Mouse (Mus musculus) 416B (cell line): Measurements from ENCODE around the gene Trrap.

ENCODE experiments used
- DNase-seq: peaks from one replicate; pipeline ENCODE4 v3.0.0; 2011; ENCODE audit warnings: low read depth

Trrap gene

DNA sequence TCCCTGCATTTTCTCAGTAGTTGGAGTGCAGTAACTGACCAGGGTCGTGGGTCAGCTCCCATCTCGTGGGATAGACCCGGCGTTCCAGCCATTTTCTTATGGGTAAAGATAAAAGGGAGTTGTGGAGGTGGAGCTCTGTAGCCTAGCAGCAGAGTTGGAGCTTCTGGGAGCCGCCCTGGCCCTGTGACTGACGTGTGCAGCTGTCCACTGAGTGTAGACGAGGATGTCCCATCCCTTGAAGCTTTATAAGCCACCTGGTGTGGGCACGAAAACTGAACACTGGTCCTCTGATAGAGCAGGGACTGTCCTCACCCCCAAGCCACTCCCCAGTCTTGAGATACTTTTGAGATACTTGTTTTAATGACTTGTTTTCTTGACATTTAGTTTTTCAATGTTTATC is 13.1 kb downstream of the Trrap start:
- no peak for DNase-seq

DNA sequence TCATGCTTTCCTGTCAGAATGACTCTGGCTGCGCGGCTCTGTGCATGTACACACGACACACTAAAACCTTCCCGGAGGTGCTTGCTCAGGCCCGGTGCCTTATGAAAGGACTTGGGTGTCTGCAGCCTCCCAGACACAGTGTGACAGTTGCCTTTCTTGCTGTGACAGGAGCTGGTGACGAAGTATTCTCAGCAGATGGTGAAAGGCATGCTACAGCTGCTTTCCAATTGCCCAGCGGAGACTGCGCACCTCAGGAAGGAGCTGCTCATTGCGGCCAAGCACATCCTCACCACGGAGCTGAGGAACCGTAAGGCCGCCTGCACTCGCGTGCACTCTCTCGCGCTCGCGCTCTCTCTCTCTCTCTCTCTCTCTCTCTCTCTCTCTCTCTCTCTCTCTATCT is 18.9 kb downstream of the Trrap start:
- DNase-seq, result no peak

DNA sequence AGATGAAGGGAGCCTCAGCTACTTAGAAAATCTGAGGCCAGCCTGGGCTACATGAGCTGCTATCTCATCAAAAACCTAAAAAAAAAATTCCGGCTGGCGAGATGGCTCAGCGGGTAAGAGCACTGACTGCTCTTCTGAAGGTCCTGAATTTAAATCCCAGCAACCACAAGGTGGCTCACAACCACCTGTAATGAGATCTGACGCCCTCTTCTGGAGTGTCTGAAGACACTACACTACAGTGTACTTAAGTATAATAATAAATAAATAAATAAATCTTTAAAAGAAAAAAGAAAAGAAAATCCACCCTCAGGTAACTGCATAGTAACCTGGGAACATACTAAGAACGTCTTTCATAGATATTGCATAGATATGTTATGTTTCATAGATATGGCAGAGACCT is 25.8 kb downstream of the Trrap start:
- DNase-seq, result no peak

DNA sequence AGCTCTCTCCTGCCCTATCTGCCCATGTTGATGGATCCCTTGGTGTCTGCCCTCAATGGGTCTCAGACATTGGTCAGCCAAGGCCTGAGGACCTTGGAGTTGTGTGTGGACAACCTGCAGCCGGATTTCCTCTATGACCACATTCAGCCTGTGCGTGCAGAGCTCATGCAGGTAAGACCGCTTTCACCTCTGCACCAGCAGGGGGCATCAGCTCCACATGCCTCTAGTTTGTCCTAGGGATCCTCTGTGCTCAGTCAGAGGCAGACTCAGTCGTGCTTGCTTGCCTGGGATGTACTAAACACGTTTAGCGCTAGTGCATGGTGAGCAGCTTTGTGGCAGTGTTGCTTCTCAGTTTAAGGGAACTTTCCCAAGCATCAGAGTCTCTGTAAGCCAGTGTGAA is 27.2 kb downstream of the Trrap start:
- peak; percentile 61 for DNase-seq

DNA sequence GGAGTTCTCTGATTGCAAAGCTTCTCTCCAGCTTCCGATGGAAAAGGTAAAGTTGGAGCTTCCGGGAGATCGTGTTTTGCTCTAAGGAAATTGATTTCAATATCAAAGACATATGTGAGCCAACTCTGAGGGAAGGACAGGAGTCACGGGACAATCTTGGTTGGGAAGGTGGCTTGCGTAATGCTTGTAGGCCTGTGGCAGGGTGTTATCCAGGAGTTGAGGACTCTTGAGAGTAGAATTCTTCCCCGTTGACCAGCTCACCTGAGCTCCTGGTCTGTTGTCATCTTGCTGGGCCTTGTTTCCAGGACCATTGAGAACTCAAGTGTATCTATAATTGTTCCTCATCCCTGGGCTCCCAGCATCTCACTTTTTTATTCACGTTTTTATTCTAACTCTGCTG is 29.6 kb downstream of the Trrap start:
- DNase-seq, result no peak

DNA sequence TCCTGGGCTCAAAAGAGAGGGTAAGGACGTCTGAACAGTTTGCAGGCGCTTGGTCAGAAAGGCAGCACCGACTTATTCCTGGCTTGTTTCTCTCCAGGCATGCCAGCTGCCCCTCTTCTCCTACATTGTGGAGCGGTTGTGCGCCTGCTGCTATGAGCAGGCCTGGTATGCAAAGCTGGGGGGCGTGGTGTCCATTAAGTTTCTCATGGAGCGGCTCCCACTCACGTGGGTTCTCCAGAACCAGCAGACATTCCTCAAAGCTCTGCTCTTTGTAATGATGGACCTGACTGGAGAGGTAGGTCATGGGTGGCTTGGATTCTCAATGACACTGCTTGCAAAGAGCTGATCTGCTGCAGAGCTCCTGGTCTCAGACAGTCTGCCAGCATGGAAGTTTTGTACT is 35.5 kb downstream of the Trrap start:
- no peak for DNase-seq

DNA sequence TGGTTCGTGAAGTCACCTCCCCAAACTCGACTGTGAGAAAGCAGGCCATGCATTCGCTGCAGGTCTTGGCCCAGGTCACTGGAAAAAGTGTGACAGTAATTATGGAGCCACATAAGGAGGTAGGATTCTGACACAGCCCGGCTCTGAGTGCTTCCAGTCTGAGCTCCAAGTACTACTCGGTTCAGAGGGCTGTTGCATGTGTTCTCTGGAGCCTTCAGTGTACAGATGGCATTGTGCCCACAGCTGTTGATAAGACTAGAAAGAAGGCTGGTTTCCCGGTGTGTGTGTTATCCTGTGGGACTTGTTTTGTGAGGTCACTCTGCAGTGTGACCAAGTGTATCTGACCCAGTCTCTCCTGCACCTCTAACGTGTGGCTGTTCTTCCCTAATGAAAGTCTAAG is 36.6 kb downstream of the Trrap start:
- no peak for DNase-seq

DNA sequence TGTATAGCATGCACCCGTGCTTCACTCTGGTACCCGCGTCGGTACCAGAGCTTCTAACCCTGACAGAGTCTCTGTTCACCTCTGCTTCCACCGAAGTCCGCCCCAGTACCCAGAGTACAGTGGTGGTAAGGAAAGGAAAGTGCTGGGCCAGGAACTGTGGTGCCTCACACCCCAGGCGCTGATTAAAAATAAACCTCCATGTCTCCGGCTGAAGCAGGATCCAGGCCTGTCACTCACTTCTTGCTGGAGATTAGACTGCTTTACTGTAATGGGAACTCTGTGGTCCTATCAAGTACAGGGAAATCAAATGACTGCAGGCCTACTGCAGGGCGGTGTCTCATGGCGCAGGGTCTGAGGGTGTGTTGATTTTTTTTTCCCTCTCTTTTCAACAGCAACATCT is 39.4 kb downstream of the Trrap start:
- DNase-seq, result no peak

DNA sequence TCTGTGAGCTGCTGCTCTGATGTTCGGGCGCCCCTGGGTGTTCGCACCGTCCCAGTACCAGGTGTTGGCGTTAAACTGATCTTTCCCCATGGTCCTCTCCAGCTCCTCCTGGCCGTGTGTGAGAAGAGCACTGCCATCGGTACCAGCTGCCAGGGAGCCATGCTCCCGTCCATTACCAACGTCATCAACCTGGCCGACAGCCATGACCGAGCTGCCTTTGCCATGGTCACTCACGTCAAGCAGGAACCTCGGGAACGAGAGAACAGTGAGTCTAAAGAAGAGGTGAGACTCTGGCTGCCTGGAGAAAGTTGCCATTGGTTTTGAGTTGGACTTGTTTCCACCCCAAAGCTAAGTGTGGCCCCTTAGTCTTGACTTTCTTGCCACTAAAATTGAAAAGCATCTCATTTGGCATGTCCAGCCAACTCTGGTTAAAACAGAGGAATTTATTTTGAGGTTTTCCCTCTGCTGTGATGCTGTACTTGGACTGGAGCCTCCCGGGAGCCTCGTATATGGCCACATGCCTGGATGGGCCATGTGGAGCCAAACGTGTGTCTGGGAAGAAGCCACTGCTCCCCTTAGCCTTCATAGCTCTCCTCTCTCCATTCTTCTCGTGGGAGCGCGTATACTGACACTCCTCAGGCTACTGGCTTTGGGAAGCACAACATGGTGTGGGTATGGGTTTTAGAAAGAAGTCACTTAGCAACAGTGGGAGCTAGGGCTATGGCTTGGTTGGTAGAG is 61.0 kb downstream of the Trrap start:
- no peak for DNase-seq

DNA sequence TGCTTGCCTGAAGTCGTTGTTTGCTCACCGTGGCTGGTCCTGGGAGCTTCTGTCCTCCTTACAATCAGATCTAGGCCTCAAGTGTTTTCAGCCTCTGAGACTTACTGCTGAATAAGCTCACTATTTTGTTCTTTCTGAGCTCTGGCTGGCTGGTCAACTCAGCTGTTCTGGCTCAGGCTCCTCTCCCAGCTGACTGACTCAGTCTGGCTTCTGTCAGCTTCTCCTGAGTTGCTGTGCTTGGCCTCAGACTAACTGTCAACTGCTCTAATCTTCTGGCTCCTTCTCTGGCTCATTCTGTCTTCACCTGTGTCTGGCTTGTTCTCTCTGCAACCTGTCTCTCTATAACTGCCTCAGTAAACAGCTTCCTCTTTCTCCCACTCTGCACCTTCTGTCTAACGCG is 62.1 kb downstream of the Trrap start:
- DNase-seq, result no peak

DNA sequence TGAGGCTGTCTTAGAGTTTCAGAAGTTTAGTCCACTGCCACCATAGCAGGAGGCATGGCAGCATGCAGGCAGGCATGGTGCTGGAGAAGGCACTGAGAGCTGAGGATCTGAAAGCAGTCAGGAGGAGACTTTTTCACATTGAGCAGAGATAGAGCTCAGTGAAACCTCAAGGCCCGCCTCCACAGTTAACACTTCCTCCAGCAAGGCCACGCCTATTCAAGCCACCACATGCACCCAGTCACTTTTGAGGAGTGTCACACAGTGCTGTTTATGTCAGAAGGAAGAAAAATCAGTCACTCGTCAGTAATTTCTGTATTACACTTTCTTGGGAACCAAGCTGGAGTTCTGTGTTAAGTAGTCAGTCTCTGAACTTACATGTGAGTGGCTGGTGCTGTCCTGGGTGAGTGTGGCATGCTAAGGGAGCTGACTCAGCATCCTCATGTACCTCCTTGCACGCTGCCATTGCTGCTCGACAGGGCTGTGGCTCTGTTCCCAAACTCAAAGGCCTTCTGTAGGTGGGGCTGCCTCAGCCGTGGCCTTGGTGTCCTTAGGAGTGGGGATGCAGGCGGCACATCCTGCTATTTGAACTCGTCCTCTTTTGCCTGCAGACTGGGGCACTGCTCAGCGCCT is 64.4 kb downstream of the Trrap start:
- DNase-seq, result peak; percentile 38

DNA sequence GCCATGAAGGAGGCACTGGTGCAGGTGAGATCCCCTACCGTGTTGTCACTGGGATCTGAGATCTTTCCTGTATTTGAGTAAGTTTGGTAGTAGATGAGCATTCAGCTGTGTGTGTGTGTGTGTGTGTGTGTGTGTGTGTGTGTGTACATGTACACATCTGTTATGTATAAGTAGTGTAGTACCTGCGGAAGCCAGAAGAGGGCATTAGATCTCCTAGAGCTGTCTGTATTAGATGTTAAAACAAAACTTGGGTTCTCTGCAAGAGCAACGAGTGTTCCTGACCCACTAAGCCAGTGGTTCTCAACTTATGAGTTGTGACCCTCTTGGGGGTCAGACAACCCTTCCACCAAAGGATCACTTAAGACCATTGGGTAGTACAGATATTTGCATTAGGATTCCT is 68.6 kb downstream of the Trrap start:
- peak; percentile 55 for DNase-seq

DNA sequence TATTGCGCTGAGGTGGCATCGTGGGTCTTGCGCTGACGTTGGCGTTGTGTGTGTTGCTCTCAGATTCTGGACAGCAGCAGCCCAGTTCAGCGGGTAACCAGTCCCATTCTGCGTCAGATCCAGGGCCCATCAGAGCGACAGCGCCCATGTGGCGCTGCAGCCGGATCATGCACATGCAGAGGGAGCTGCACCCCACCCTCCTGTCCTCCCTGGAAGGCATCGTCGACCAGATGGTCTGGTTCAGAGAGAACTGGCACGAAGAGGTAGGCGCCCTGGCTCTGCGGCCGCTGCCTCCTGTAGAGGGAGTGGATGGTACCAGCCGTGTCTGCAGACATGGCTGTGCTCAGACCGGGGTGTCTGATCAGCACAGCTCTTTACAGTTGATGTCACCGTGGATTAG is 77.8 kb downstream of the Trrap start:
- DNase-seq, result no peak

DNA sequence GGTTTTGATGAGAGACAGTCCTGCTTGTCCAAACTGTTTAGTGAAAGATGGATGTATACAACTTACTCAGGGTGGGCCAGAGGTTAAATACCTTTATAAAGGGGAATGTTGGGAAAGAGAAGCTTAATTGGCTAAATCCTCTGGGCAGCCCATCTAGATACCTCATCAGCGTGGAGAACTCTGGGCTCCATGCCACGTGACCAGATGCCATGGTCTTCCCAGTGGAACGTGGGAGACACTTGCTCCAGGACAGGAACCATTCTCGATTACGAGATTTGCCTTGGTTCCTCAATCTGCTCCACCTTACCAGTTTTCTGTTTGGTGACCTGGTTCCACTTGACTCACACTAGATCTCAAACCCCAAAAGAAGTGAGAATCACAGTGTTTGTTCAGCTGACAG is 81.2 kb downstream of the Trrap start:
- DNase-seq, result no peak

DNA sequence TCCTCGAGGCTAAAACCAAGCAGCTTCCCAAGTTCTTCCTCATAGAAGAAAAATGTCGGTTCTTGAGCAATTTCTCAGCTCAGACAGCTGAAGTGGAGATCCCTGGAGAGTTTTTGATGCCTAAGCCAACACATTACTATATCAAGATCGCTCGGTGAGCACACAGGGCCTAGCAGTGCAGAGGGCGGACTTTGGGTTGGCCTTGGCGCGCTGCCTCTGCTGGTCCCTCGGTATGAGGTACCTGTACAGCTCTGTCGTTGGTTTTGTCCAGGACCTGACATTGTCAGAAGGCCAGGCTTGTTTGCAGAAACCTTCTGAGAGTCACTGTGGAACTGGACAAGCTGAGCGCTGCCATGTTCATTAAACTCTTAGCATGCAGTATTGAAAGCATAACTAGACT is 82.4 kb downstream of the Trrap start:
- DNase-seq, result no peak

DNA sequence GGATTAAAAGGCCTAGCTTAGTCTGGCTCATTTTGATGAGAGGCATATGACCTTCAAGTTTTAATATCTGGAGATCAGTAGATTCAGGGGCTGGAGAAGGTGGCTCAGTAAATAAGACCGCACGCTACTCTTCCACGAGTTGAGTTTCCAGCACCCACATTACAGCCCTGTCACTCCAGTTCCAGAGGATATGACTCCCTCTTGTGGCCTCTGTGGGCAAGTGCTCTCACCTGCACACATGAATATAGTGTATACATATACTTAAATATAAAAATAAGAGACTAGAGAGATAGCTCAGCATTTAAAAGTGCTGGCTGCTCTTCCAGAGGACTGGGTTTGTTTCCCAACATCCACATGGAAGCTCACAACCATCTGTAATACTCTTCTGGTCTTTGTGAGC is 84.3 kb downstream of the Trrap start:
- DNase-seq, result peak; percentile 17

DNA sequence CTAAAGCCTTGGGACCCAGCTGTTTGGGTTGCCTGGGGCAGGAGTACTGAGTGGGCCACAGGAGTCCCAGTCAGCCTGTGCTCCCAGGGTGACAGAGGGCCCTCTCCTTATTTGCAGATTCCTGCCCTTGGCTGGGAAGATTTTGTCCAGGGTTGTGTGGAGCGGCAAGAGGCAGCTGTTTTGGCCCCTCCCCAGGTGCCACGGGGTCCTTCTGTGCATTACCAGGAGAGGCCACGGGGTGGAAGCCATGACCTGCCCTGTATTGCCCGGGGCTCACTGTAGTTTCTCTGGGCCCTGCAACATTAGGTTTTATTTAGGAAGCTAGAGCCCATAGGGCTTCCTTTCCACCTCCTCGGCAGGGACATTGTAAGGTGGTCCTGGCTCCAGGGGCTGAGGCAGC is 86.4 kb downstream of the Trrap start:
- DNase-seq, result no peak

DNA sequence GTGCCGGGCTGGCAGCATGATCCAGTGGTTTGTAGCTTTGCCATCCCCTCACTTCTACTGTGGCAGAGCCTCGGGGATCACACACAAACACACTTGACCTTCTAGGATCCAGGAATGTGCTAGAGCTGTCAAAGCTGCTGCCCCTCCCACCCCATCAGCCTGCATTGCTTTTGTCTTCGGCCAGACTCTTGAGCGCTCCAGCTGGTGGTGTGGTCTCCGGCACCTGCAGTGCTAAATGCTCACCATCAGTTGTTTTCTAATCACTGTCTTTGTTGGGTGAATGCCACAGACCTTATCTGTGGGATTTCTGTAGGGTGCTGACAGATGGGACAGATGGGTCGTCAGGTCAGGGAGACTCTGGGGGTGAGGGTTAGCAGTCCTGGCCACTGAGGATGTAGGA is 88.4 kb downstream of the Trrap start:
- DNase-seq, result no peak

DNA sequence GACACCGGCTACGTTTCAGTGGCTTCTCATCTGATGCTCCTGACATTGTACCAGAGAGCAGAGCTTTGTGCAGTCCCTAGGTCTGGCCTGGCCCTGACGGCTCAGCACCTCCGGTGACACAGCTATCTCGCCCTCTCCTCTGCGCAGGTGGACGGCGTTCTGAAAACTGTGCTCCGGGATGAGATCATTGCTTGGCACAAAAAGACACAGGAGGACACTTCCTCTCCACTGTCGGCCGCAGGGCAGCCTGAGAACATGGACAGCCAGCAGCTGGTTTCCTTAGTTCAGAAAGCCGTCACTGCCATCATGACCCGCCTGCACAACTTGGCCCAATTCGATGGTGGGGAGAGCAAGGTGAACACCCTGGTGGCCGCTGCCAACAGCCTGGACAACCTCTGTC is 91.0 kb downstream of the Trrap start:
- DNase-seq, result no peak

DNA sequence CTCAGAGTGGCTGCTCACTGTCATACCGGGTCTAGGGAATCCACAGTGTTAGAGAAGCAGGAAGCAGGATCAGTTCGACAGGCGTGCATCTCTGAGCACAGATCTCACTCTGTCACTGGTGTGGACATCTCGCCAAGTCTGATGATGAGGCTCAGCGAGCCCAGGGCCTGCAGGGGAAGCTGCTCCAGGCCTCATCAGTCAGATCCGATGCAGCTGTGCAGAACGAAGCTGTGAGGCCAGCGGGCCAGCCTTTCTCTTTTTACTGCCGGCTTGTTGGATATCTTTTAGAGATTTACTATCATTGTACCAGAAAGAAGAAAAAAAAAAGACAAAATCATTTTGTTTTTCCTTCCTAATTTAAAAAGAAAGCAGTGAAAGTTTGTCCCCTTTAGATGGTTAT is 91.8 kb downstream of the Trrap start:
- DNase-seq, result no peak

DNA sequence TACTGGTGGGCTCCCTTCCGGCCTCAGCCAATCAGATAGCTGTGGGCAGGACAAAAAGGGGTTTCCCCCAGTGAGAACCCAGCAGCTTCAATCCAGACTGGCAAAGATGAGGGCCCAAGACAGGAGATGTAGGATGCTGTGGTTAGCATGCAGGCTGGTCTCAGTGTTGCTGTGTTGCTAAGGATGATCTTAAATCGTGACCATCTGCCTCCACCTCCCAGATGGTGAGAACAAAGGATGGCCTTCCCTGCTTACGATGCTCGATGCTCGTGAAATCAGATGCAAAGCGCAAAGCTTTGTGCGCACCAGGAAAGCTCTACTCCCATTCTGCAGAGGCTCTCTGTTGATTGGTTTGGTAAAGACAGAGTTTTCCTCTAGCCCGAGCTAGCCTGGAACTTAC is 93.4 kb downstream of the Trrap start:
- no peak for DNase-seq

DNA sequence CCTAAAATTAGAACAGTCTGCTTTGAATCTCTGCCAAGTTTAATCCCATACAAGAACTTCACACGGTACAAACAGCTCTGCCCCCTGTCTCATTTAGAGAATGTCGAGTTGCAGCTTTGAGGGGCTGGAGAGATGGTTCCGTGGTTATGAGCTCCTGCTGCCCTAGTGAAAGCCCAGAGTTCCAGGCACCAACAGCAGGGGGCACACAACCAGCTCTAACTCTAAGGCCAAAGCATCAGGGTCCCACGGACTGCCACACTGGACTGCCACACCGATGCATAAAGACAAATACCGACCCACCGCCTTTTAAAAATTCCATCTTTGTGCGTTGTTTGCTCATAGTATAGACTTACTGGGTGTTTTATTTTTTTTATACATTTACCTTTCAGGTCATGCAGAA is 99.4 kb downstream of the Trrap start:
- DNase-seq, result no peak

DNA sequence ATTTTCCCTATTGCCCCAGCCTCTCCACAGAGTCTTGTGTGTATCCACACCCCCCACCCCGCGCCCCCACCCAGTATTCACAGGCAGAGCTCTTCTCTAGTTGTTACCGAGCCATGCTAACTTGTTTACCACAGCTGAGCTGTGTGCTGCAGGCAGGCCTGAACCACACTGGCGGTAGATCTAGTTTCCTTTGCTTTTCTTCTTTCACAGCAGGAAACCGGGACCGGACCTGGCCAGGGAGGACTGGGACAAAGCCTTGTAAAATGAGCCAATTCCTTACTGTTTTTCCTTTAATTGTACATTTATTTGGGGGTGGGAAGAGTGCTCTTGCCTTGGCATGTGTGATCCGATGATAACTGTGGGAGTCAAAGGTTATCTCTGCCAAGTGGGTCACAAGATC is 101.9 kb downstream of the Trrap start:
- no peak for DNase-seq

DNA sequence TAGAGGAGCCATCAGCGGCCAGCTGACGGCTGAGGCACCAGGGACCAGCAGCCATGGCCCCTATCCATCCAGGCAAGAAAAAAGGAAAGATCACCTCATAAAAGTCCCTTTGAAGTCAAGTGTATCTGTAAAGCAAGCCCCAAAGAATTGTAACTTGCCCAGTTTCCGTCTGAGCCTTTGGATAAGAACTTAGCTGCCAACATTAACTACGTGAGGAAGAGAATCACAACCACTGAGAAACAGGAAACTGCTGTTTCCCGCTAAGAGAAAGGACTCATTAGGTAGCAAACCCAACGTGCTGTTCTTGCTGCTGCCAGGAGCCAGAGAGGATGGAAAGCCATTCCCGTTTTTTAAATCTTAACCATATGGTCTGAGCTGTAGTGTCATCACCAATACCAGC is 103.2 kb downstream of the Trrap start:
- DNase-seq, result peak; percentile 72
